Mouse (Mus musculus) heart, embryonic 11.5 days (tissue): ENCODE results near the gene Zfp618. TPM values are rescaled to one million over a fixed set of nuclear protein-coding genes. Genes with fewer than 3 reads are reported as not detected.

ENCODE experiments used
- ATAC-seq: fragments of 200-750 bp; cut with Nextera tagmentation; replicated peaks from 2 replicates; pipeline ENCODE4 v1.8.0; 2017; ENCODE audit warnings: moderate library complexity; ENCODE audit not compliant: insufficient number of reproducible peaks, low FRiP score, low TSS enrichment
- H3K27ac ChIP-seq: fragments of 300-500 bp; sonication (generic); 2 replicates; pipeline ENCODE4 v1.5.1; 2014; ENCODE audit warnings: mild to moderate bottlenecking, low read depth, low read length
- H3K27me3 ChIP-seq: fragments of 300-500 bp; sonication (generic); 2 replicates; pipeline ENCODE4 v1.6.1; 2014; ENCODE audit warnings: mild to moderate bottlenecking, low read length, mixed read lengths; ENCODE audit not compliant: control insufficient read depth, insufficient read depth
- H3K36me3 ChIP-seq: fragments of 300-500 bp; sonication (generic); 2 replicates; pipeline ENCODE4 v1.6.1; 2014; ENCODE audit warnings: mild to moderate bottlenecking, low read length, moderate library complexity, mixed read lengths; ENCODE audit not compliant: control insufficient read depth, insufficient read depth
- H3K4me1 ChIP-seq: fragments of 300-500 bp; sonication (generic); 2 replicates; pipeline ENCODE4 v1.6.1; 2014; ENCODE audit warnings: low read length; ENCODE audit not compliant: control insufficient read depth, insufficient read depth
- H3K4me2 ChIP-seq: fragments of 300-500 bp; sonication (generic); 2 replicates; pipeline ENCODE4 v1.6.1; 2014; ENCODE audit warnings: mild to moderate bottlenecking, moderate library complexity
- H3K4me3 ChIP-seq: fragments of 300-500 bp; sonication (generic); 2 replicates; pipeline ENCODE4 v1.5.1; 2014; ENCODE audit warnings: low read depth, low read length
- H3K9ac ChIP-seq: fragments of 300-500 bp; sonication (generic); 2 replicates; pipeline ENCODE4 v1.6.1; 2014; ENCODE audit warnings: mild to moderate bottlenecking, low read depth, low read length, moderate library complexity
- H3K9me3 ChIP-seq: fragments of 300-500 bp; sonication (generic); replicated peaks from 2 replicates; pipeline ENCODE4 v1.6.1; 2016; ENCODE audit warnings: low read length; ENCODE audit not compliant: control insufficient read depth
- WGBS: fragments of 180-500 bp; shearing (Covaris S2); extraction: QIAGEN DNeasy Blood & Tissue Kit; methylation state at CpG from one replicate; pipeline ENCODE4 v1.1.7; 2014; ENCODE audit not compliant: insufficient replicate concordance; 5-methylcytosine and 5-hydroxymethylcytosine counted together
- polyA plus RNA-seq: library from polyadenylated mRNA; unstranded; fragments of >200 nt; fragmentation: Nextera tagmentation; extraction: Ambion mirVana; gene quantifications from 2 replicates; pipeline ENCODE4 v1.2.1, GENCODE M21; 2014

The Zfp618 gene
- polyA plus RNA-seq, 1 experiment from 2014 or later, result 11.6 TPM

DNA sequence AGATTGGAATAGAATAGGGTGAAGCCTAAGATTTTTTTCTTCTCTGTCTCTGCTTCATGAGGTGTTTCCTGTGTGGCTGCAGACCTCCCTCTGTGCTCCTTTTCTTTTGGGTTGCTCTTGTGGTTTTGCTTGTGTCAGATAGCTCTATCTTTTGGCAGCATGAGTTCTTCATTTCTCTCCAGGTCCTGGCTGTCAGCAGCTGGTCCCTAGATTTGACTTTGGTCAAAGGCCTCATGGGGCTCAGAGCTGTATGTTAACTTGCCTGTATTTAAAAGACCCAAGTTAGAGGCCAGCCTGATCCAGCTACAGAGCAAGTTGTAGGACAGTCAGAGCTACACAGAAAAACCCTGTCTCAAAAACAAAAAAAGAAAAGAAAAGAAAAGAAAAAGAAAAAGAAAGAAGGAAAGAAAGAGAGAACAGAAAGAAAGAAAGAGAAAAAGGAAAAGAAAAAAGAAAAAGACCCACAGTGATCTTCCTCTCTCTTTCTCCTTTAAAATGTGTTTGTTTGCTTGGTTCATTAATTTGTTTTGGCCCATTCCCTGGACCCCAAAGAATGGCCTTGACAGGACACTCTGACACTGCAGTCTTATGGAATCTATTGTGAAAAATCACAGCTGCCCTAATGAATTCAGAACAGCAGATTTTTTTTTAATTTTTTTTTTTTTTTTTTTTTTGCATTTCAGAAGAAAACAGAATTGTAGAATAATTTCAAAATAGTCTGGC is 84.4 kb downstream of the Zfp618 start:
- ATAC-seq, result no peak
- no peak overlapping the region for H3K4me3 ChIP-seq
- no peaks in the 10 kb centered on the region for H3K27me3 ChIP-seq

DNA sequence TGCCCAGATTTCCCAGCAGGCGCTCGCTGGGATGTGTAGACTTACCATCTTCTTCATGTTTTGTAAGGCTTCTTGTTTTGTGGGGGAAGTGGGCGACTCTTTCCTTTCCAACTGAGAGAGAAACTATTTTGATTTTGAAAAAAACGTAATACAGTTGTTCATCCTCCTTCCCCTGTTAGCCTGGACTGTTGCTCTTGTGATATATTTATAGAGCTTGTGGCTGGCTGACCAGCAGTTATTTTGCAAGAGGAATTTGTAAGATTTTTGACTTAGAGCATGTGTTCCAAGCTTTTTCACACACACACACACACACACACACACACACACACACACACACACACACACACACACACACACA is 84.9 kb downstream of the Zfp618 start:
- peak overlapping the region; percentile 3; the same call in 1 of the 2 replicates for H3K27ac ChIP-seq
- H3K4me1 ChIP-seq, result peaks cover 18% of the 10 kb centered on the region
- H3K4me2 ChIP-seq, result no peak overlapping the region
- no peaks in the 10 kb centered on the region for H3K9me3 ChIP-seq
- no peaks in the 10 kb centered on the region for H3K36me3 ChIP-seq
- no peak overlapping the region for H3K9ac ChIP-seq
- H3K27me3 ChIP-seq, result no peaks in the 10 kb centered on the region
- 75% methylated on average over 4 of the region's 4 CpGs for WGBS
- H3K4me3 ChIP-seq, result no peak overlapping the region
- ATAC-seq, result no peak

More for the DNA sequence above, 84.4 kb downstream of the Zfp618 start:
- Histone ChIP-seq H3K4me1 (peaks cover 18% of the 10 kb centered on the region), H3K4me2 (no peak overlapping the region), H3K9ac (no peak overlapping the region), H3K36me3 (no peaks in the 10 kb centered on the region), H3K27ac (peak overlapping the region; percentile 41; the same call in 1 of the 2 replicates), H3K9me3 (no peaks in the 10 kb centered on the region)

DNA sequence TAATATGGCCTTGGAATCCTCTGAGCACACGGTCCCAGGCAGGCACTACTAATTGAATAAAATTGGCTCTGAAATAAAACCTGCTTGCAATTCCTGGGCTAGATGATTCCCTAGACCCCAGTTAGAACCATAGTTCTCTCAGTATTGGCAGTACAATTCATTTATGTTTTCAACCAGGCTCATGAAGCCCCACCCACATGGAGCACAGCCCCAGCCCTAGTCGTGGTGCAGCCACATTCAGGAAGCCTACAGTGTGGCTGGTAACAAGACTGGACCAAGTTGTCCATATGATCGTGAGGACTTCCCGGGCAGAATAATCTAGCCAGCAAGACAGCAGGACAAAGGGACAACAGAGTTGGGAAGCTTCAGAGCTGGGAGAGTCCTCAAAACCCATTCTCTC is 85.6 kb downstream of the Zfp618 start:
- peaks cover 18% of the 10 kb centered on the region for H3K4me1 ChIP-seq
- WGBS, result 73% methylated on average over 4 of the region's 4 CpGs
- no peak for ATAC-seq

DNA sequence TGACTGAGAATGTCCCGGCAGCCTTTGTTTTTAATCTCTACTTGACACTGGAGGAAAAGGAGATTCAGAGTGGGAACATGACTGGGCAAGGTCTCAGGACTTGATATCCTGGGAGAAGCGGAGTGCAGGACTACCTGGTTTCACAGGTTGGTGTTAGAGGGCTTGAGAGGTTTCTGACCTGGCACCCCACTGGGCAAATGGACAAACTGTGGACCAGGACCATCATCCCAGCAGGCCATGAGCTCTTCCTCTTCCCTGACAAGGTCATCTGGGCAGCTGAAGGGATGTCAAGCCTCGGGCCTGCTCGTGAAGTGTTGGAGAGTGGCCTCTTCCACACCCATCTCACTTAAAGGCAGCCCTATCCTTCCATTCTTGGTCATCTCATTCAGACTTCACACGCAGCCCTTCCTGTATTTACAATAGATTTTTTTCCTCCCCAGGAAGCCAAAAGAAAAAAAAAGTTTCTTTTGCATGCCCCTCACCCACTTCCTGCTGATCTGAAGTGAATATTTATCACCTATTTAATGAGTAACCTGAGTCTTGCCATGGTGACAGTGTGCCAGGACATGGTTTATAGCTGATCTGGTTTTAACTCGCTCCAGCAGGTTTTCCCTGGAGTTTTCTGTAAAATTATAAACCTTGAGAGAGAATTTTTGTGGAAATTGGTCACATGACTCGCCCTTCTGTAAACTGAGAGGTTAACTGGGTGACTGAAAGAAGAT is 86.7 kb downstream of the Zfp618 start:
- peaks cover 27% of the 10 kb centered on the region for H3K4me1 ChIP-seq
- H3K27ac ChIP-seq, result peak overlapping the region; percentile 35; the same call in 1 of the 2 replicates
- H3K36me3 ChIP-seq, result no peaks in the 10 kb centered on the region
- no peak overlapping the region for H3K4me2 ChIP-seq
- no peak overlapping the region for H3K4me3 ChIP-seq
- WGBS, result 37% methylated on average over 7 of the region's 7 CpGs
- 0 out of 2 replicates have a peak, but pooled peaks have one; percentile 28 for ATAC-seq
- no peak overlapping the region for H3K9ac ChIP-seq
- no peaks in the 10 kb centered on the region for H3K9me3 ChIP-seq
- H3K27me3 ChIP-seq, result no peaks in the 10 kb centered on the region

More for the DNA sequence above, 85.6 kb downstream of the Zfp618 start:
- H3K4me2 ChIP-seq, result no peak overlapping the region
- H3K4me3 ChIP-seq, result no peak overlapping the region
- no peaks in the 10 kb centered on the region for H3K36me3 ChIP-seq
- H3K27me3 ChIP-seq, result no peaks in the 10 kb centered on the region
- H3K9me3 ChIP-seq, result no peaks in the 10 kb centered on the region
- H3K9ac ChIP-seq, result no peak overlapping the region
- no peak overlapping the region for H3K27ac ChIP-seq

DNA sequence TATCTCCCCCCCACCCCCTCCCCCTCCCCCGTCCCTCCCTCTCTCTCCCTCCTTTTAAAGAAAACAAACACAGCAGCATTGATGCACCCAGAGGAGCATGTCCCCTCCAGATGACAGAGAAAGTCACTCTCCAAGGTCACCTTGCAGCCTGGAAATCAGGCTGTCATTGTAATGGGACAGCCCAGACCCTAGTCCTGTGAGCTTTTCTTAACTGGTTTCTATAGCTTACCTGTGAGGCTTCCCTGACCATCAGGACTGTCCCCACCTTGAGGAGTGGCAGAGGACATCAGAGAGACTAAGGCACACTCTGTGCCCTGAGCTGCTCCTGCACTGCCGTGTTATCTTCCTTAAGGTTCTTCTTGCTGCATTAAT is 87.3 kb downstream of the Zfp618 start:
- no peak overlapping the region for H3K4me3 ChIP-seq
- no peaks in the 10 kb centered on the region for H3K9me3 ChIP-seq
- no peak overlapping the region for H3K4me2 ChIP-seq
- no peaks in the 10 kb centered on the region for H3K27me3 ChIP-seq
- H3K4me1 ChIP-seq, result peaks cover 27% of the 10 kb centered on the region
- no peak overlapping the region for H3K9ac ChIP-seq
- WGBS, result 40% methylated on average over 2 of the region's 2 CpGs
- H3K36me3 ChIP-seq, result no peaks in the 10 kb centered on the region
- H3K27ac ChIP-seq, result no peak overlapping the region
- ATAC-seq, result no peak

DNA sequence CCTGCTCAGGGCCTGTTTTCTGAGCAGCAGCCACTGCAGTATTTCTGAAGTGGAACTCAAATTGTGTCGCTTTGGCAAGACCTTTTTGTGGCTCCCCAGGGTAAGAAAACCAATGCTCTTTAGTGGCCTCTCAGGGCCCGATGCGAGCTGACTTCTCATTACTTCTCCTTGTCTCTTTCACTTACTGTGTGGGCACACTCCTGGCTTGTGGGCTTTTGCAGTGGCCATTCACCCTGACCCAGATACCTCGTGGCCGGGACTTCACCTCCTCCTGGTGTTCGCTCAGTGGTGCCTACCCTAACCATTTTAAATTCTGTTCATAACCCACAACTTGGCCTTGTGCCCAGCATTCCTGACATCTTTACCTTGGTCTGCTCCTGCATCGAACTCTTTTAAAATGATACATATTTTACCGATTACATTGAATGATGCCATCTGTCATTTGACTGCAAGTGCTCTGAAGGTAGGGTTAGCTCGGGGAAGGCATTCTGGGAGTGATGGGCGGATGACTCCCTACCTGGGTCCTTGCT is 89.9 kb downstream of the Zfp618 start:
- Histone ChIP-seq H3K4me2 (no peak overlapping the region), H3K27ac (no peak overlapping the region), H3K27me3 (no peaks in the 10 kb centered on the region), H3K9ac (no peak overlapping the region), H3K4me1 (peaks cover 20% of the 10 kb centered on the region), H3K36me3 (no peaks in the 10 kb centered on the region), H3K4me3 (no peak overlapping the region), H3K9me3 (no peaks in the 10 kb centered on the region)
- 83% methylated on average over 10 of the region's 10 CpGs for WGBS
- no peak for ATAC-seq

DNA sequence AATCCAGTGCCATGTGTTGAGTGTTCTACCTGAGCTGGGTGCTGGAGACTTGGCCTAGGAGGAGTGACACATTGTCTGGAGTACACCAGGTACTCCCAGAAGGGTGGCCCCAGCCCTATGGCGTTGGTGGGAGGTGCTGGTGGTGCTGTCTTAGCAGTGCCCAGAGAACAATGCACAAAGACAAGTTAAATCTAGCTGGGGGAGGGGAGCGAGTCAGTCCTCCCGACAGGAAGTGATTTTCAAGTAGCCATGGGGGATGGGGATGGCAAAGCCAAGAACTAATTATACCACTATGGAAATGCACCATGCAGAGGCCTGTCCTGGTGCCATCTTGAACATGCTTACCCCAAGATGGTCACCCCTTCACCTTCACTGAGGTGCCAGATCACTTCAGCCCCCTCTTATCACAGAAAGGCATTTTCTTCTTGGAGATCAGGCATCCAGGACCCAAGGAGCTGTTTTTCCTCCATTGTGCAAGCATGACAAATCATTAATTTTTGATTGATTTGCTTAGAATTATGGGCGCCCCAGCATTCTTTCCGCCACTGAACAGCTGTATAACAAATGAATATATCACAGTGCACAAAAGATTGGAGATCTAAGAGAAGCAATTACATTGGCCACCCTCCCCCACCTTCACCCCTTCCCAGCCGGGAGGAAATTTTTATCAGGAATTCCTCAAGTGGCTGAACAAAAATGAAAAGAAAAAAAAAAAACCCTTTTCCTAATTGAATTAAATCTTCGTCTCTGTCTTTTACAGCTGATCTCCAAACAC is 91.5 kb downstream of the Zfp618 start:
- no peaks in the 10 kb centered on the region for H3K36me3 ChIP-seq
- no peaks in the 10 kb centered on the region for H3K9me3 ChIP-seq
- H3K27ac ChIP-seq, result peak overlapping the region; percentile 29; the same call in 1 of the 2 replicates
- WGBS, result 42% methylated on average over 7 of the region's 7 CpGs
- no peak for ATAC-seq
- no peak overlapping the region for H3K4me3 ChIP-seq
- no peak overlapping the region for H3K9ac ChIP-seq
- H3K4me2 ChIP-seq, result no peak overlapping the region
- H3K4me1 ChIP-seq, result peaks cover 12% of the 10 kb centered on the region
- H3K27me3 ChIP-seq, result no peaks in the 10 kb centered on the region

DNA sequence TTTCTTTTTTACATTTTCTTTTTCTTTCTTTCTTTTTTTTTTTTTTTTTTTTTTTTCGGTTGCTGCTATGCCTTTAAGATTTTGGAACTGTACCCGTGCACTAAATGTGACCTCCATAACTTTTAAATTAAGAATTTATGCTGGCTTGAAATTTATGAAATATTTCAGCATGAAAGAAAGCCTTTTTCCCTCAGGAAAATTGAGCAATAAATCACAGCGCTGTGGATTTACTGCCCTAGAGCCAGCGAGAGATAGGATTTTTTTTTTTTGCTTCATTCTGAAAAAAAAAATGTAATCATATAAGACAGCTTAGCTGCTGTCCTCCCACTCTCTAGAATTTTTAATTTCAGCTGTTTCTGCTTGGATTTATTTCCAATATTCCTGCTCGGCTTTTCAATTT is 92.2 kb downstream of the Zfp618 start:
- WGBS, result 79% methylated on average over 5 of the region's 5 CpGs
- ATAC-seq, result no peak

More for the DNA sequence above, 92.2 kb downstream of the Zfp618 start:
- no peak overlapping the region for H3K4me3 ChIP-seq
- no peaks in the 10 kb centered on the region for H3K9me3 ChIP-seq
- H3K36me3 ChIP-seq, result no peaks in the 10 kb centered on the region
- no peak overlapping the region for H3K27ac ChIP-seq
- H3K4me1 ChIP-seq, result peaks cover 9% of the 10 kb centered on the region
- H3K9ac ChIP-seq, result no peak overlapping the region
- H3K4me2 ChIP-seq, result no peak overlapping the region
- H3K27me3 ChIP-seq, result no peaks in the 10 kb centered on the region
